Mouse (Mus musculus) C2C12 (cell line): ENCODE results near the gene Hes2.

Experiments
- CEBPB ChIP-seq: IDR thresholded peaks from one replicate; pipeline ENCODE4 v1.6.1; 2011; ENCODE audit warnings: low read depth, mild to moderate bottlenecking, control low read depth, moderate library complexity
- CTCF ChIP-seq: IDR thresholded peaks from one replicate; pipeline ENCODE4 v1.5.1; 2011; ENCODE audit not compliant: control insufficient read depth, insufficient read depth, insufficient read length
- FOSL1 ChIP-seq: IDR thresholded peaks from one replicate; pipeline ENCODE4 v1.8.0; 2011; ENCODE audit warnings: mild to moderate bottlenecking, low read length; ENCODE audit not compliant: poor library complexity, insufficient read depth, severe bottlenecking
- MAX ChIP-seq: IDR thresholded peaks from one replicate; pipeline ENCODE4 v1.6.1; 2011; ENCODE audit warnings: mild to moderate bottlenecking, control low read depth
- MYOD1 ChIP-seq: IDR thresholded peaks from one replicate; pipeline ENCODE4 v1.6.1; 2011; ENCODE audit warnings: low read depth; ENCODE audit not compliant: control insufficient read depth, insufficient read length
- MYOG ChIP-seq: IDR thresholded peaks from one replicate; pipeline ENCODE4 v1.6.1; 2011; ENCODE audit not compliant: control insufficient read depth, insufficient read length; ENCODE audit errors: extremely low read depth
- USF1 ChIP-seq: IDR thresholded peaks from one replicate; pipeline ENCODE4 v1.6.1; 2011; ENCODE audit warnings: low read depth, mild to moderate bottlenecking, control low read depth, moderate library complexity

GRCm38 (mm10) chr4:152146033-152146827, 12.4 kb upstream of the Hes2 start:
- TF ChIP-seq USF1 (no peak), MYOG (no peak), MAX (no peak), CTCF (no peak), FOSL1 (no peak), CEBPB (no peak), MYOD1 (no peak)
